Mouse (Mus musculus): ENCODE measurements around the gene Poll. TPM values are rescaled to one million over a fixed set of nuclear protein-coding genes. Genes with fewer than 3 reads are reported as not detected.

The Poll gene
- polyA plus RNA-seq (2016; fragmentation: Nextera tagmentation; extraction: Ambion mirVana), result 15.3 and 16.3 TPM in 2 replicates

- Histone ChIP-seq H3K9ac (peak within 1 kb of the TSS; percentile 72), H3K36me3 (peaks cover 9% of the 10 kb centered on the region)
- under 1% methylated on average over 35 of the region's 35 CpGs for WGBS
Measured at GRCm38 (mm10) chr19:45560153-45560890, at the start of gene Poll, which contains the start of gene Gm17018. Poll (minus strand) TSS chr19:45560531. Gm17018 (plus strand) TSS chr19:45560615.

GRCm38 (mm10) chr19:45608648-45609339 is 48.5 kb upstream of the Poll start:
- H3K27ac ChIP-seq, result no peak overlapping the region
- H3K9me3 ChIP-seq, result no peaks in the 10 kb centered on the region
- H3K4me2 ChIP-seq (replicated peaks), result no peak overlapping the region
- no peak overlapping the region for H3K9ac ChIP-seq
- H3K36me3 ChIP-seq, result no peaks in the 10 kb centered on the region
- peaks cover 12% of the 10 kb centered on the region; the same call in 1 of the 2 replicates for H3K27me3 ChIP-seq (replicated peaks)
- WGBS, result 87% methylated on average over 13 of the region's 13 CpGs
- peaks cover 8% of the 10 kb centered on the region for H3K4me1 ChIP-seq
- ATAC-seq (ENCODE audit: low FRiP score, low read depth), result no peak
- H3K4me3 ChIP-seq, result no peak overlapping the region

More at GRCm38 (mm10) chr19:45560153-45560890, at the start of gene Poll, which contains the start of gene Gm17018:
- no peak within 1 kb of the TSS for H3K27ac ChIP-seq
- no peaks in the 10 kb centered on the region for H3K9me3 ChIP-seq
- H3K27me3 ChIP-seq (replicated peaks), result no peaks in the 10 kb centered on the region
- H3K4me2 ChIP-seq (replicated peaks), result peak within 1 kb of the TSS; percentile 94
- H3K4me3 ChIP-seq, result peak within 1 kb of the TSS; percentile 82
- peak; percentile 84 for ATAC-seq (ENCODE audit: low FRiP score, low read depth)
- H3K4me1 ChIP-seq, result peaks cover 12% of the 10 kb centered on the region

GRCm38 (mm10) chr19:45607479-45607878 is 47.1 kb upstream of the Poll start:
- Histone ChIP-seq H3K4me2 (replicated peaks) (no peak overlapping the region), H3K27me3 (replicated peaks) (peaks cover 12% of the 10 kb centered on the region), H3K27ac (no peak overlapping the region), H3K36me3 (no peaks in the 10 kb centered on the region), H3K9ac (no peak overlapping the region), H3K4me3 (no peak overlapping the region), H3K4me1 (peaks cover 8% of the 10 kb centered on the region), H3K9me3 (no peaks in the 10 kb centered on the region)
- ATAC-seq (ENCODE audit: low FRiP score, low read depth), result no peak
- 14% methylated on average over 7 of the region's 7 CpGs for WGBS

GRCm38 (mm10) chr19:45606701-45607100 is 46.4 kb upstream of the Poll start:
- Histone ChIP-seq H3K9me3 (no peaks in the 10 kb centered on the region), H3K36me3 (peaks cover 3% of the 10 kb centered on the region; the same call in 1 of the 2 replicates), H3K9ac (no peak overlapping the region), H3K27ac (no peak overlapping the region), H3K4me2 (replicated peaks) (no peak overlapping the region), H3K27me3 (replicated peaks) (peaks cover 12% of the 10 kb centered on the region), H3K4me3 (no peak overlapping the region), H3K4me1 (peaks cover 8% of the 10 kb centered on the region)
- ATAC-seq (ENCODE audit: low FRiP score, low read depth), result no peak
- whole genome bisulfite sequencing, result 58% methylated on average over 4 of the region's 4 CpGs

- Histone ChIP-seq H3K9me3 (no peaks in the 10 kb centered on the region), H3K9ac (no peak overlapping the region), H3K27ac (no peak overlapping the region), H3K36me3 (peaks cover 3% of the 10 kb centered on the region; the same call in 1 of the 2 replicates), H3K4me2 (replicated peaks) (no peak overlapping the region), H3K4me3 (no peak overlapping the region), H3K4me1 (peaks cover 4% of the 10 kb centered on the region), H3K27me3 (replicated peaks) (peaks cover 29% of the 10 kb centered on the region)
- ATAC-seq (ENCODE audit: low FRiP score, low read depth), result no peak
- 91% methylated on average over 5 of the region's 5 CpGs for WGBS
Measured at GRCm38 (mm10) chr19:45602606-45603005, 42.3 kb upstream of the Poll start.

GRCm38 (mm10) chr19:45597106-45597505 is 36.8 kb upstream of the Poll start:
- Histone ChIP-seq H3K9me3 (no peaks in the 10 kb centered on the region), H3K9ac (no peak overlapping the region), H3K36me3 (peaks cover 3% of the 10 kb centered on the region; the same call in 1 of the 2 replicates), H3K4me3 (no peak overlapping the region), H3K4me1 (peaks cover 12% of the 10 kb centered on the region), H3K27ac (no peak overlapping the region), H3K27me3 (replicated peaks) (peaks cover 53% of the 10 kb centered on the region), H3K4me2 (replicated peaks) (no peak overlapping the region)
- WGBS, result 82% methylated on average over 4 of the region's 4 CpGs
- no peak for ATAC-seq (ENCODE audit: low FRiP score, low read depth)

GRCm38 (mm10) chr19:45596434-45596833 is 36.1 kb upstream of the Poll start:
- peaks cover 12% of the 10 kb centered on the region for H3K4me1 ChIP-seq
- H3K9ac ChIP-seq, result no peak overlapping the region
- no peak overlapping the region for H3K4me3 ChIP-seq
- H3K4me2 ChIP-seq (replicated peaks), result no peak overlapping the region
- WGBS, result 52% methylated on average over 6 of the region's 6 CpGs
- H3K27me3 ChIP-seq (replicated peaks), result peaks cover 57% of the 10 kb centered on the region
- no peaks in the 10 kb centered on the region for H3K9me3 ChIP-seq
- H3K36me3 ChIP-seq, result no peaks in the 10 kb centered on the region
- ATAC-seq (ENCODE audit: low FRiP score, low read depth), result peak; percentile 29; the same call in 1 of the 2 replicates
- no peak overlapping the region for H3K27ac ChIP-seq

GRCm38 (mm10) chr19:45596019-45596418 is 35.7 kb upstream of the Poll start:
- H3K27me3 ChIP-seq (replicated peaks), result peaks cover 57% of the 10 kb centered on the region

GRCm38 (mm10) chr19:45595481-45595880 is 35.1 kb upstream of the Poll start:
- H3K4me3 ChIP-seq, result no peak overlapping the region
- no peaks in the 10 kb centered on the region for H3K9me3 ChIP-seq
- no peak overlapping the region for H3K9ac ChIP-seq
- 83% methylated on average over 6 of the region's 6 CpGs for WGBS
- no peak overlapping the region for H3K27ac ChIP-seq
- H3K4me2 ChIP-seq (replicated peaks), result no peak overlapping the region
- peaks cover 12% of the 10 kb centered on the region for H3K4me1 ChIP-seq
- H3K36me3 ChIP-seq, result no peaks in the 10 kb centered on the region
- no peak for ATAC-seq (ENCODE audit: low FRiP score, low read depth)
- H3K27me3 ChIP-seq (replicated peaks), result peaks cover 55% of the 10 kb centered on the region

More at GRCm38 (mm10) chr19:45596019-45596418, 35.7 kb upstream of the Poll start:
- Histone ChIP-seq H3K36me3 (no peaks in the 10 kb centered on the region), H3K4me3 (no peak overlapping the region), H3K9me3 (no peaks in the 10 kb centered on the region), H3K9ac (no peak overlapping the region), H3K4me1 (peaks cover 12% of the 10 kb centered on the region), H3K27ac (no peak overlapping the region), H3K4me2 (replicated peaks) (no peak overlapping the region)
- ATAC-seq (ENCODE audit: low FRiP score, low read depth), result peak; percentile 70; the same call in 1 of the 2 replicates
- 12% methylated on average over 7 of the region's 7 CpGs for WGBS

GRCm38 (mm10) chr19:45594079-45594478 is 33.7 kb upstream of the Poll start:
- H3K9ac ChIP-seq, result no peak overlapping the region
- H3K4me1 ChIP-seq, result peaks cover 12% of the 10 kb centered on the region
- no peak overlapping the region for H3K4me3 ChIP-seq
- no peaks in the 10 kb centered on the region for H3K36me3 ChIP-seq
- no peak overlapping the region for H3K27ac ChIP-seq
- 94% methylated on average over 7 of the region's 7 CpGs for WGBS
- peaks cover 45% of the 10 kb centered on the region for H3K27me3 ChIP-seq (replicated peaks)
- no peaks in the 10 kb centered on the region for H3K9me3 ChIP-seq
- ATAC-seq (ENCODE audit: low FRiP score, low read depth), result no peak
- H3K4me2 ChIP-seq (replicated peaks), result no peak overlapping the region

GRCm38 (mm10) chr19:45592916-45593315 is 32.6 kb upstream of the Poll start:
- Histone ChIP-seq H3K9ac (no peak overlapping the region), H3K27me3 (replicated peaks) (peaks cover 39% of the 10 kb centered on the region), H3K9me3 (no peaks in the 10 kb centered on the region), H3K36me3 (no peaks in the 10 kb centered on the region), H3K27ac (no peak overlapping the region), H3K4me2 (replicated peaks) (no peak overlapping the region), H3K4me3 (no peak overlapping the region), H3K4me1 (peaks cover 12% of the 10 kb centered on the region)
- ATAC-seq (ENCODE audit: low FRiP score, low read depth), result no peak
- 97% methylated on average over 9 of the region's 9 CpGs for WGBS

- Histone ChIP-seq H3K9me3 (no peaks in the 10 kb centered on the region), H3K27ac (no peak overlapping the region), H3K36me3 (no peaks in the 10 kb centered on the region), H3K4me3 (no peak overlapping the region), H3K4me2 (replicated peaks) (no peak overlapping the region), H3K4me1 (peaks cover 10% of the 10 kb centered on the region), H3K9ac (no peak overlapping the region), H3K27me3 (replicated peaks) (peaks cover 38% of the 10 kb centered on the region)
- 92% methylated on average over 7 of the region's 7 CpGs for WGBS
- ATAC-seq (ENCODE audit: low FRiP score, low read depth), result no peak
Measured at GRCm38 (mm10) chr19:45591704-45592103, 31.4 kb upstream of the Poll start.

Data from neural tube, embryonic 12.5 days (tissue).